Mouse (Mus musculus) stomach, embryonic 15.5 days (tissue): Measurements from ENCODE around the gene Gm42372. TPM values are rescaled to one million over a fixed set of nuclear protein-coding genes. Genes with fewer than 3 reads are reported as not detected.

Experiments
- ATAC-seq: fragments of 200-750 bp; cut with Nextera tagmentation; 2 replicates; pipeline ENCODE4 v1.8.0; 2017; ENCODE audit warnings: low read depth, moderate number of reproducible peaks, moderate TSS enrichment; ENCODE audit not compliant: insufficient read depth, low FRiP score
- H3K27ac ChIP-seq: fragments of 300-500 bp; sonication (generic); 2 replicates; pipeline ENCODE4 v1.5.1; 2015; ENCODE audit warnings: mild to moderate bottlenecking, inconsistent platforms
- H3K27me3 ChIP-seq: fragments of 300-500 bp; sonication (generic); replicated peaks from 2 replicates; pipeline ENCODE4 v1.6.1; 2015; ENCODE audit warnings: inconsistent platforms
- H3K36me3 ChIP-seq: fragments of 300-500 bp; sonication (generic); 2 replicates; pipeline ENCODE4 v1.6.1; 2015; ENCODE audit warnings: inconsistent platforms
- H3K4me1 ChIP-seq: fragments of 300-500 bp; sonication (generic); 2 replicates; pipeline ENCODE4 v1.6.1; 2015; ENCODE audit warnings: inconsistent platforms
- H3K4me2 ChIP-seq: fragments of 300-500 bp; sonication (generic); 2 replicates; pipeline ENCODE4 v1.6.1; 2015; ENCODE audit warnings: mild to moderate bottlenecking, inconsistent platforms
- H3K4me3 ChIP-seq: fragments of 300-500 bp; sonication (generic); replicated peaks from 2 replicates; pipeline ENCODE4 v1.5.1; 2015; ENCODE audit warnings: inconsistent platforms
- H3K9ac ChIP-seq: fragments of 300-500 bp; sonication (generic); 2 replicates; pipeline ENCODE4 v1.6.1; 2015; ENCODE audit warnings: inconsistent platforms
- H3K9me3 ChIP-seq: fragments of 300-500 bp; sonication (generic); 2 replicates; pipeline ENCODE4 v1.6.1; 2016; ENCODE audit warnings: inconsistent platforms
- WGBS: fragments of 180-500 bp; shearing (Covaris S2); methylation state at CpG from one replicate; pipeline ENCODE4 v1.1.7; 2015; 5-methylcytosine and 5-hydroxymethylcytosine counted together
- polyA plus RNA-seq: library from polyadenylated mRNA; unstranded; fragments of >200 nt; fragmentation: Nextera tagmentation; extraction: Ambion mirVana; gene quantifications from 2 replicates; pipeline ENCODE4 v1.2.1, GENCODE M21; 2015

The Gm42372 gene
- polyA plus RNA-seq, result 0.31 and 0.34 TPM in 2 replicates

- Histone ChIP-seq H3K4me2 (no peak within 1 kb of the TSS), H3K27me3 (no peaks in the 10 kb centered on the region), H3K27ac (no peak within 1 kb of the TSS), H3K4me1 (peaks cover 16% of the 10 kb centered on the region), H3K9me3 (no peaks in the 10 kb centered on the region), H3K9ac (no peak within 1 kb of the TSS), H3K4me3 (no peak within 1 kb of the TSS), H3K36me3 (no peaks in the 10 kb centered on the region)
- ATAC-seq, result no peak
- WGBS, result 31% methylated on average over 26 of the region's 26 CpGs
These were observed at the start of gene Gm42372 for GRCm38 (mm10) chr7:16982859-16983568. TSS of gene Gm42372 (plus strand) at chr7:16983086.

GRCm38 (mm10) chr7:16937312-16937711 is 45.6 kb upstream of the Gm42372 start:
- H3K27ac ChIP-seq, result no peak overlapping the region
- peaks cover 7% of the 10 kb centered on the region; the same call in 1 of the 2 replicates for H3K4me1 ChIP-seq
- no peak overlapping the region for H3K4me3 ChIP-seq

GRCm38 (mm10) chr7:16938117-16938791 is 44.6 kb upstream of the Gm42372 start:
- no peaks in the 10 kb centered on the region for H3K9me3 ChIP-seq
- ATAC-seq, result no peak

More at GRCm38 (mm10) chr7:16937312-16937711, 45.6 kb upstream of the Gm42372 start:
- Histone ChIP-seq H3K27me3 (no peaks in the 10 kb centered on the region), H3K9me3 (no peaks in the 10 kb centered on the region), H3K4me2 (no peak overlapping the region), H3K9ac (no peak overlapping the region), H3K36me3 (no peaks in the 10 kb centered on the region)
- 47% methylated on average over 4 of the region's 4 CpGs for WGBS
- ATAC-seq, result no peak

DNA sequence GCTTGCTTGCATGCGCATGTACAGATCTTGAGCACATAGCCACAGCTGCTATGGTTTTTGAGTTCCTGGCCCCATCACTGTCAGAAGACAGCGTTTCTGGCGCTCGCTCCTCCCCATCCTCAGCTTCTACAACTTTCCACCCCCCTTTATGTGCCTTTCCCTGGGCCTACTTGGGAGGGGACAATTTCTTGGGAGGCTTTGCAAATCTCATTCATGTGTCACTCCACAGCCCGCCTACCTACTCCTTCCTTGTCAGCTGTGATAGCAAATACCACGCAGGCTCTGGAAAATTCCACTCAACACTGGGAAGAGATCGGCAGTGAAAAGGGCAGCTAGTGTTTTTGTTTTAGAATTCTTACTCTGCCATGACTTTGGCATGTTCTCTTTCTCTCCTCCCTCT is 42.6 kb upstream of the Gm42372 start:
- Histone ChIP-seq H3K4me1 (peaks cover 13% of the 10 kb centered on the region), H3K9ac (no peak overlapping the region), H3K27ac (peak overlapping the region; percentile 49), H3K27me3 (peaks cover 2% of the 10 kb centered on the region; the same call in 1 of the 2 replicates), H3K9me3 (no peaks in the 10 kb centered on the region), H3K4me2 (0 out of 2 replicates have a peak overlapping the region, but pooled peaks have one; percentile 11), H3K36me3 (no peaks in the 10 kb centered on the region), H3K4me3 (no peak overlapping the region)
- ATAC-seq, result no peak
- WGBS, result 31% methylated on average over 7 of the region's 7 CpGs

More at GRCm38 (mm10) chr7:16938117-16938791, 44.6 kb upstream of the Gm42372 start:
- no peak overlapping the region for H3K9ac ChIP-seq
- no peak overlapping the region for H3K4me3 ChIP-seq
- no peaks in the 10 kb centered on the region for H3K27me3 ChIP-seq
- H3K27ac ChIP-seq, result no peak overlapping the region
- no peak overlapping the region for H3K4me2 ChIP-seq
- WGBS, result 71% methylated on average over 17 of the region's 17 CpGs
- peaks cover 7% of the 10 kb centered on the region; the same call in 1 of the 2 replicates for H3K4me1 ChIP-seq
- H3K36me3 ChIP-seq, result no peaks in the 10 kb centered on the region

DNA sequence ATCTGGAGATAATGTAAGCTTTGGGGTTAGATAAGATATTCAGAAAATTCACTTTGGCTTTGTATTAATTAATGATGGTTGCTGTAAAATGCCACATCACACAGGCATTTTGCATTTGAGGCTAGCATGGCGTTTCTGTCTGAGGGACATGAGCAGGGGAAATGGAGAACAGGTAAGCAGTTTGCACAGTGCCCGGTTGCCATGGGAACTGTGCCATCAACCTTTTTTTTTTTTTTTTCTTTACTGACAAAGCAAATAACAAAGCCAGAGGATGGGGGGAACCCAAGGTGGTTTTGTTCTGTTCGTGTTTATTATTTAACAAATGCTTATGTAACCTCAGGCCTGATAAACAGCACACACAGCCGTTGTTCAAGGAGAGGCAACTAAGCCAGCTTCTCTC is 40.0 kb upstream of the Gm42372 start:
- no peak overlapping the region for H3K27ac ChIP-seq
- H3K9me3 ChIP-seq, result no peaks in the 10 kb centered on the region
- H3K36me3 ChIP-seq, result no peaks in the 10 kb centered on the region
- H3K9ac ChIP-seq, result no peak overlapping the region
- no peak overlapping the region for H3K4me2 ChIP-seq
- ATAC-seq, result no peak
- H3K4me1 ChIP-seq, result peaks cover 33% of the 10 kb centered on the region
- no peak overlapping the region for H3K4me3 ChIP-seq
- peaks cover 22% of the 10 kb centered on the region; the same call in 1 of the 2 replicates for H3K27me3 ChIP-seq
- 50% methylated on average over 4 of the region's 4 CpGs for WGBS

GRCm38 (mm10) chr7:16944061-16944807 is 38.7 kb upstream of the Gm42372 start, which contains the start of gene Pnmal2:
TSS of gene Pnmal2 (plus strand) at chr7:16944682.
- Histone ChIP-seq H3K9me3 (no peaks in the 10 kb centered on the region), H3K27me3 (peaks cover 31% of the 10 kb centered on the region), H3K36me3 (no peaks in the 10 kb centered on the region), H3K27ac (no peak within 1 kb of the TSS; the same call in 1 of the 2 replicates), H3K4me3 (peak within 1 kb of the TSS; percentile 54), H3K4me1 (peaks cover 44% of the 10 kb centered on the region), H3K9ac (peak within 1 kb of the TSS; percentile 45), H3K4me2 (peak within 1 kb of the TSS; percentile 80)
- WGBS, result 13% methylated on average over 36 of the region's 36 CpGs
- ATAC-seq, result peak; percentile 77

- H3K36me3 ChIP-seq, result no peaks in the 10 kb centered on the region
- H3K27me3 ChIP-seq, result peaks cover 37% of the 10 kb centered on the region
- H3K9ac ChIP-seq, result peak overlapping the region; percentile 45
- H3K4me3 ChIP-seq, result peak overlapping the region; percentile 54
- H3K9me3 ChIP-seq, result no peaks in the 10 kb centered on the region
- no peak overlapping the region; the same call in 1 of the 2 replicates for H3K27ac ChIP-seq
- WGBS, result 3% methylated on average over 22 of the region's 22 CpGs
- peaks cover 48% of the 10 kb centered on the region for H3K4me1 ChIP-seq
- H3K4me2 ChIP-seq, result peak overlapping the region; percentile 80
- no peak for ATAC-seq
These were observed 38.0 kb upstream of the Gm42372 start for GRCm38 (mm10) chr7:16944808-16945315.

DNA sequence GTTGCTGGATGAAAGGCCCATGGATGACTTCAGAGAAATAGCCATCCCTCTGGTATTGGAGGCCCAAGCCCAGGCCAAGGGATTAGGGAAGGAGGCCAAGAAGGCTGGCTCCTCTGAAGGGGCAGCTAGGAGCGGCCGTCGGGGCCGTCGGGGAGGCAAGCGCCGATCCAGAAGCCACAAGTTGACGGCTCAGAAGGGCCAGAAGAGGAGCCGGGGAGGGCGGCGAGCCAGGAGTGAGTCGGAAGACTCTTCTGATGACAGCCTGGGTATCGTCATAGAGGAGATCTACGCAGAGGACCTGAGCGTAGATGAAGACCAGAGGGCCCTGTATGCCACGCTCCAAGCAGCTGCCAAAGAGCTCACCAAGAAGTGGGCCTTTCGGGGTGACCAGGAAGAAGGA is 37.5 kb upstream of the Gm42372 start:
- no peaks in the 10 kb centered on the region for H3K9me3 ChIP-seq
- H3K4me1 ChIP-seq, result peaks cover 47% of the 10 kb centered on the region
- 27% methylated on average over 17 of the region's 17 CpGs for WGBS

GRCm38 (mm10) chr7:16946441-16947348 is 36.2 kb upstream of the Gm42372 start:
- Histone ChIP-seq H3K4me3 (peak overlapping the region; percentile 29), H3K27ac (0 out of 2 replicates have a peak overlapping the region, but pooled peaks have one; percentile 17), H3K4me1 (peaks cover 48% of the 10 kb centered on the region), H3K27me3 (peaks cover 37% of the 10 kb centered on the region), H3K4me2 (peak overlapping the region; percentile 61), H3K36me3 (no peaks in the 10 kb centered on the region), H3K9ac (no peak overlapping the region; the same call in 1 of the 2 replicates), H3K9me3 (no peaks in the 10 kb centered on the region)
- WGBS, result 17% methylated on average over 51 of the region's 53 CpGs
- no peak for ATAC-seq

More for the DNA sequence above, 37.5 kb upstream of the Gm42372 start:
- 0 out of 2 replicates have a peak overlapping the region, but pooled peaks have one; percentile 45 for H3K9ac ChIP-seq
- no peak overlapping the region for H3K27ac ChIP-seq
- H3K4me2 ChIP-seq, result peak overlapping the region; percentile 80
- peak overlapping the region; percentile 54 for H3K4me3 ChIP-seq
- no peak for ATAC-seq
- no peaks in the 10 kb centered on the region for H3K36me3 ChIP-seq
- H3K27me3 ChIP-seq, result peaks cover 37% of the 10 kb centered on the region

DNA sequence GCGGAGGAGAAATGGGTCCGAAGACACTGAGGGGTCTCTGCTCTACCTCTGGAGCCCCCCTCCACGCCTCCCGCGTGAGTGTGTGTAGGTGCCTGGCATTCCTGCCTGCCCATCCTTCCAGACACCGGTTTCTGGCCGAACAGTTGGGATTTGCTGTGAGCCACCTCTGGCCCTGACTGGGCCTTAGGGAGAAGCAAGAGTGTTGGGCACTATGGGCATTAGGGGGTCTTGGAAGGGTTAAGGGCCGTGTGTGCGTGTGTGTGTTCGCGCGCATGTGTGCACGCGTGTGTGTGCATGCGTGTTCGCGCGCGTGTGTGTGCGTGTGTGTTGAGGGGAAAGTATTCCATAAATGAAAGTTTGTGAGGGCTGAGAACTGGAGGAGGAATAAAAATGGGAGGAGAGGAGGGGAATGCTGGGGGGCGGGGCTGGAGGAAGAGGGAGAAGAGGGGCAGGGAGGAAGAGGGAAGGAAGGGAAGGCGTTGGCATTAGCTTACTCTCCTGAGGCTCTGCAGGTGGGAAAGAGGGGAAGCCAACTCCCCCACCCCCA is 35.5 kb upstream of the Gm42372 start:
- ATAC-seq, result no peak
- 23% methylated on average over 20 of the region's 22 CpGs for WGBS
- Histone ChIP-seq H3K9ac (no peak overlapping the region), H3K36me3 (no peaks in the 10 kb centered on the region), H3K9me3 (no peaks in the 10 kb centered on the region), H3K27ac (0 out of 2 replicates have a peak overlapping the region, but pooled peaks have one; percentile 17), H3K4me1 (peaks cover 48% of the 10 kb centered on the region), H3K27me3 (peaks cover 37% of the 10 kb centered on the region), H3K4me2 (peak overlapping the region; percentile 61), H3K4me3 (peak overlapping the region; percentile 29; the same call in 1 of the 2 replicates)
